Mouse (Mus musculus) embryonic facial prominence, embryonic 13.5 days (tissue): ENCODE results near the gene Dse. TPM values are rescaled to one million over a fixed set of nuclear protein-coding genes. Genes with fewer than 3 reads are reported as not detected.
A peak's percentile ranks its signal among the peaks of the same experiment; 100 is the strongest.

ENCODE experiments used
- ATAC-seq: fragments of 200-750 bp; cut with Nextera tagmentation; 2 replicates; pipeline ENCODE4 v1.8.0; 2017; ENCODE audit warnings: low read depth; ENCODE audit not compliant: insufficient number of reproducible peaks, insufficient read depth, low FRiP score, low TSS enrichment
- H3K27ac ChIP-seq: fragments of 300-500 bp; sonication (generic); 2 replicates; pipeline ENCODE4 v1.5.1; 2015; ENCODE audit warnings: moderate library complexity, mild to moderate bottlenecking, inconsistent platforms
- H3K27me3 ChIP-seq: fragments of 300-500 bp; sonication (generic); 2 replicates; pipeline ENCODE4 v1.6.1; 2015; ENCODE audit warnings: mild to moderate bottlenecking, inconsistent platforms
- H3K36me3 ChIP-seq: fragments of 300-500 bp; sonication (generic); 2 replicates; pipeline ENCODE4 v1.6.1; 2015; ENCODE audit warnings: mild to moderate bottlenecking, inconsistent platforms
- H3K4me1 ChIP-seq: fragments of 300-500 bp; sonication (generic); 2 replicates; pipeline ENCODE4 v1.6.1; 2015; ENCODE audit warnings: inconsistent platforms
- H3K4me2 ChIP-seq: fragments of 300-500 bp; sonication (generic); 2 replicates; pipeline ENCODE4 v1.6.1; 2015; ENCODE audit warnings: moderate library complexity, mild to moderate bottlenecking, inconsistent platforms
- H3K4me3 ChIP-seq: fragments of 300-500 bp; sonication (generic); 2 replicates; pipeline ENCODE4 v1.5.1; 2015; ENCODE audit warnings: mild to moderate bottlenecking, inconsistent platforms
- H3K9ac ChIP-seq: fragments of 300-500 bp; sonication (generic); 2 replicates; pipeline ENCODE4 v1.6.1; 2015; ENCODE audit warnings: mild to moderate bottlenecking, inconsistent platforms
- H3K9me3 ChIP-seq: fragments of 300-500 bp; sonication (generic); 2 replicates; pipeline ENCODE4 v1.6.1; 2016; ENCODE audit warnings: inconsistent platforms
- WGBS: fragments of 180-500 bp; shearing (Covaris S2); methylation state at CpG from one replicate; pipeline ENCODE4 v1.1.7; 2015; ENCODE audit warnings: mixed read lengths; 5-methylcytosine and 5-hydroxymethylcytosine counted together
- polyA plus RNA-seq: library from polyadenylated mRNA; unstranded; fragments of >200 nt; fragmentation: Nextera tagmentation; extraction: Ambion mirVana; gene quantifications from 2 replicates; pipeline ENCODE4 v1.2.1, GENCODE M21; 2015

Gene Dse
- polyA plus RNA-seq, 1 experiment from 2014 or later, result 38.7 TPM

DNA sequence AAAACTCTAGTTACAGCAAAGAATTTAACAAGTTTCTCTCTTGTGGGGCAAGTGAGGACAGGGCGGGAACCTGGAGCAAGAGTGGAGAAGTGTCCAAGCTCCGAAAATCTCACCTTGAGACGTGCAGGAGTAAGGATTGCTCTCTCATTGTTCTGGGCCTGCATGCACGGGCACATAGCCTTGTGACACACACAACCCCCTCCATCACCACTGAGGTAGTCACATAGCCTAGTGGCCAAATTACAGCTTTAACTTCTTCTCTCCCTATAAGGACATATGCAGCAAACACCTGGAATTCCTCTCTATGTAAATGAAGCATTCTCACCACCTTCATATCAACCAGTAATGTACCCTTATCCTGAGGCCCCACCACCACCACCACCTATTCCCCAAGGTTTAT lies 22.0 kb upstream of the Dse start:
- Histone ChIP-seq H3K4me2 (no peak overlapping the region), H3K9me3 (no peaks in the 10 kb centered on the region), H3K27me3 (no peaks in the 10 kb centered on the region), H3K36me3 (no peaks in the 10 kb centered on the region), H3K9ac (no peak overlapping the region), H3K4me3 (no peak overlapping the region), H3K27ac (no peak overlapping the region), H3K4me1 (0 out of 2 replicates have a peak, but pooled peaks cover 5% of the 10 kb centered on the region)
- 70% methylated on average over 4 of the region's 4 CpGs for WGBS
- ATAC-seq, result no peak

DNA sequence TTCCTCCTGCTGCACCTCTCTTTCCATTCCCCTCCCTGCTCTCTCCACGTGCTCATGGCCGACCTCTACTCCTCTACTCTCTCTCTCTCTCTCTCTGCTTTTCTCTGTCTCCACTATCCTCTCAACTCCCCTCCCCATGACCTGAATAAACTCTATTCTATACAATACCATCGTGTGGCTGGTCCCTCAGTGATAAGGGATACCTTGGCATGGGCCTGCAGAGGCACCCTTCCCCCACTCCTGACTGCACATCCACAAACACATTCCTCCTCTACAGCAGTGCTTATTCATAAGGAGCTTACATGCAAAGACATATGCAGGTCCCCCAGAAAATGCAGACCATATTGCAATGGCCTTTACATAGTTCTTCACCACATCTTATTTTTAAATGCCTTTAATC lies 16.1 kb upstream of the Dse start:
- no peaks in the 10 kb centered on the region for H3K36me3 ChIP-seq
- H3K27ac ChIP-seq, result no peak overlapping the region
- H3K4me1 ChIP-seq, result 0 out of 2 replicates have a peak, but pooled peaks cover 3% of the 10 kb centered on the region
- no peak for ATAC-seq
- no peak overlapping the region for H3K4me3 ChIP-seq
- no peak overlapping the region for H3K9ac ChIP-seq
- H3K9me3 ChIP-seq, result no peaks in the 10 kb centered on the region
- H3K27me3 ChIP-seq, result no peaks in the 10 kb centered on the region
- 53% methylated on average over 3 of the region's 3 CpGs for WGBS
- no peak overlapping the region for H3K4me2 ChIP-seq

DNA sequence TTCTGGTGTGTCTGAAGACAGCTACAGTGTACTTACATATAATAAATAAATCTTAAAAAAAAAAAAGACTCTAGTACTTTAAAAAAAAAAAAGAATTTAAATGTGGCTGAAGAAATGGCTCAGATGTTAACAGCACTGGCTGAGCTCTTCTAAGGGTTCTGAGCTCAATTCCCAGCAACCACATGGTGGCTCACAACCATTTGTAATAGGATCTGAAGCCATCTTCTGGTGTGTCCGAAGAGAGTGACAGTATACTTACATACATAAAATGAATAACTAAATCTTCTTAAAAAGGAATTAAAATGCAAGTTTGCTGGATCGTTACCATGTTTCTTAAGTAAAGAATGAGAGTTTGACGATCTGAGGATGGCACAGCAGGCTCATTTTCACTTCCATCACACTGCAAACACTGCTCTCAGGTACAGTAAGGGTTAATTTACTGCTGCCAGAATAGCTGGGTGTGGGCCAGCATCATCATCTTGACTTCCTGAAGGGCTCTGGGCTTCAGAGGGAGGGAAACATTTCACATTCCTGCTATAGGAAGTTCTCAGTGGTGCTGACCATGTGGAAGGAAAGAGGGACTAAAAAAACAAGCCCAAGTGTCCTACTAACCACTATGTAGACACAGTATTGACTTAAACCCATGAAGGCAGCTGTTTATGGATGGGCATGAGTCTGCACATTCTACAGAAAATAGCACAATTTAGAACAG lies 14.6 kb upstream of the Dse start:
- no peak overlapping the region for H3K27ac ChIP-seq
- H3K36me3 ChIP-seq, result no peaks in the 10 kb centered on the region
- no peak for ATAC-seq
- H3K4me2 ChIP-seq, result no peak overlapping the region
- H3K9ac ChIP-seq, result no peak overlapping the region
- 63% methylated on average over 3 of the region's 3 CpGs for WGBS
- 0 out of 2 replicates have a peak, but pooled peaks cover 3% of the 10 kb centered on the region for H3K4me1 ChIP-seq
- no peak overlapping the region for H3K4me3 ChIP-seq
- H3K9me3 ChIP-seq, result no peaks in the 10 kb centered on the region
- no peaks in the 10 kb centered on the region for H3K27me3 ChIP-seq

DNA sequence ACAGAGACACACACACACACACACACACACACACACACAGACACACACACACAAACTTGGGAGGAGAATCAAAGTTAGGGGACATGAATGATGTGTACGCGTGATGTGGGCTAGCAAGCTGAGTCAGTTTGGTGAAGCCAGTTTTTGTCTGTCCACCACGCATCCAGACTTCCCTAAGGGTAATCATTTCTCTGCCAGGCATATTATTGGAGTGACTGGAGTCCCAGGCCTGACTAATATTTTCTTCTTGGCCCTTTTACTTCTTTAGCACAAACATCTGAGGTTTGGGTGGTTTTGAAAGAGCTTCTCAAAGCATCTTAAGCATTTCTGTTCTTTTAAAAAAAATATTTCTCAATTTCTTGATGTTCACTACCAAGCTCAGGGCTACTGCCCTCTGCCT lies 10.7 kb upstream of the Dse start:
- Histone ChIP-seq H3K27me3 (no peaks in the 10 kb centered on the region), H3K9me3 (no peaks in the 10 kb centered on the region), H3K36me3 (no peaks in the 10 kb centered on the region), H3K9ac (no peak overlapping the region), H3K4me3 (no peak overlapping the region), H3K4me2 (no peak overlapping the region), H3K4me1 (0 out of 2 replicates have a peak, but pooled peaks cover 3% of the 10 kb centered on the region), H3K27ac (no peak overlapping the region)
- 83% methylated on average over 3 of the region's 3 CpGs for WGBS
- no peak for ATAC-seq

DNA sequence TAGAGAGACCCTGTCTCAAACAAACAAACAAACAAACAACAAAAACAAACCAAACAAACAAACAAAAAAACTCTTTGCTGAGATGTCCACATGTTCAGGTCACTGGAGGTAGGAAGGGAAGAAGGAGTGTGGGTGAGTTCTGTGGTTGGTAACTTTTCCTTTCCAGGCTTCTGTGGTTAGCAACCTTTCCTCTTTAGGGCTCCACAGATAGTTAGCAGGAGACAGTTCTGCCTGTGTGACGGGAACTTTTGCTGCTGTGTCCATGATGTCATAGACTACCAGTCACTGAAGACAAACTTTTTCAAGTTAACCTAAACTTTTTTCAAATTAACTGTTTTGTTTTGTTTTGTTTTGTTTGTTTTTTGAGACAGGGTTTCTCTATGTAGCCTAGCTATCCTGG lies 8.2 kb upstream of the Dse start:
- ATAC-seq, result no peak

DNA sequence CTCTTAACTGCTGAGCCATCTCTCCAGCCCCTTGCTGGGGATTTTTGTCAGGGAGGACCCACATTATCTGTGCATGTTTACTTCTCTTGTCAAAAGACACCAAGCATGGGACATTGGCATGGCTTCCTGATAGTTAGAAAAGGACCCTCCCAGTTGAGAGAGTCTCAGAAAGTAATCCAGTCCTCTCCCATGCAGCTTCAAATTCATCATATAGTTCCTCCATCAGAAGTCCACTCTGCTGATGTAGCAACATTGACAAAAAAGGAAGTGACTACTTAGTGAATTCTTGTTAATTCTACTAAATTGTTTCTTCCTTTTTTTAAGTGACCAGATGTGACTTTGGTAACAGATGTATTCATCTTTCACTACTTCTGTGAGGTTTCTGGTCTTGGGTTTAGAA lies 2.4 kb upstream of the Dse start:
- no peaks in the 10 kb centered on the region for H3K9me3 ChIP-seq
- no peaks in the 10 kb centered on the region for H3K36me3 ChIP-seq
- ATAC-seq, result no peak
- H3K4me1 ChIP-seq, result peaks cover 6% of the 10 kb centered on the region; the same call in 1 of the 2 replicates
- no peaks in the 10 kb centered on the region for H3K27me3 ChIP-seq
- no peak overlapping the region for H3K9ac ChIP-seq
- no peak overlapping the region for H3K4me2 ChIP-seq
- H3K27ac ChIP-seq, result no peak overlapping the region
- no peak overlapping the region for H3K4me3 ChIP-seq

More for the DNA sequence above, 8.2 kb upstream of the Dse start:
- 82% methylated on average over 1 of the region's 1 CpGs for WGBS
- Histone ChIP-seq H3K4me3 (no peak overlapping the region), H3K9ac (no peak overlapping the region), H3K27ac (no peak overlapping the region), H3K4me1 (no peaks in the 10 kb centered on the region), H3K4me2 (no peak overlapping the region), H3K27me3 (no peaks in the 10 kb centered on the region), H3K9me3 (no peaks in the 10 kb centered on the region), H3K36me3 (no peaks in the 10 kb centered on the region)

DNA sequence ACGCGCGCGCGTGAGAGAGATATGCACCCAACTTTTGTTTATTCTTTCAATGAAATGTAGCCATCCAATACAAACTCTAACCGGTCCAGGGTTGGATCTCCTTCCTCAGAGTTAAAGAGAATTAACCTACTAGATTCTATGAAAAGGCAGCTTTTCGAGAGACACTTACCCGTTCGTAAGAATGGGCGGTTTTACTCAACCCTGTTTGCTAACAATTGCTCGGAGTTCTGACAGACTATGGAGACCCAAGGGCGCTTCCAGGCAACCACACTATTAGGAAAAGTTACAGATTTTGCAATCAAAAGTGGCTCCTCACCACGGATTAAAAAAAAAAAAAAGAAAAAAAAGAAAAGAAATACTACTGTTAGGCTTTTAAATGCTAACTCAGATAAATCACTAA lies 516 bp upstream of the Dse start:
- Histone ChIP-seq H3K4me3 (peak overlapping the region; percentile 86), H3K9ac (peak overlapping the region; percentile 90)
- 5% methylated on average over 13 of the region's 13 CpGs for WGBS

DNA sequence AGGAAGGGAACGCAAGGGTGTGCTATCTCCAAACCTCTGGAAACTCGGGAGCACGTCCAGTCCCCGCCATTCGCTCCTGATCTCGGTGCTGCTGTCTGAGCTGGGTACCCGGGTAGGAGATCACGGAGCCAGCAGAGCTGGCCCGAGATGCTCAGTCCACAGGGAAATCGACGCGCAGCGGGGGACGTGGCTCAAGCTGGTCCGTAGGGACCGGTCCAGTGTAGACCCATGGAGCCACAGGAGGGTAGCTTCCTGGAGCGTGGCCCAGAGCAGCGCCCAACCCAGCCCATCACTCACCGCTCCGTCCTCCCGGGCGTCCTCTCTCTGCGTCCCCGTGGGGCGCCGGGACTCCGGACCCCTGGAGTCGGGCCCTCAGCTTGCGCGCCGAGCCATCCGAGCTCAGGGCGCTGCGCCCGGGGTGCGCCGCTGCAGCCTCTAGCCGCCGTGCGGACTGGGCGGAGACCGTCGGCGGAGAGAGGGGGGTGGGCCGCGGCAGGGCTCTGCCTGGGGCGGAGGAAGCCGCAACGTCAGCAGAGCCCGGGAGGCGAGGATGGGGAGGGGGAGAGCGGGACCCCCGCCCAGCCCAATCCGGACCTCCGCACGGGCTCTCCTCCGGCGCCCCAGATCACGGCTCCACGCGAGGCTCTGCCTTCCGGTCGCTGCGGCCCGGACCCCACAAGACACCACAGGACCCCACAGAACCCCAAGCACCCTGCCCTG lies 572 bp downstream of the Dse start:
- ATAC-seq, result peak; percentile 91
- 1% methylated on average over 51 of the region's 65 CpGs for WGBS
- no peaks in the 10 kb centered on the region for H3K27me3 ChIP-seq
- H3K27ac ChIP-seq, result peak overlapping the region; percentile 99
- H3K36me3 ChIP-seq, result no peaks in the 10 kb centered on the region
- peak overlapping the region; percentile 90 for H3K9ac ChIP-seq
- H3K4me1 ChIP-seq, result peaks cover 12% of the 10 kb centered on the region
- peak overlapping the region; percentile 69 for H3K4me2 ChIP-seq
- H3K9me3 ChIP-seq, result no peaks in the 10 kb centered on the region
- H3K4me3 ChIP-seq, result peak overlapping the region; percentile 86

More for the DNA sequence above, 516 bp upstream of the Dse start:
- Histone ChIP-seq H3K9me3 (no peaks in the 10 kb centered on the region), H3K4me1 (peaks cover 12% of the 10 kb centered on the region), H3K27ac (peak overlapping the region; percentile 99), H3K4me2 (peak overlapping the region; percentile 69), H3K27me3 (no peaks in the 10 kb centered on the region), H3K36me3 (no peaks in the 10 kb centered on the region)
- ATAC-seq, result no peak

DNA sequence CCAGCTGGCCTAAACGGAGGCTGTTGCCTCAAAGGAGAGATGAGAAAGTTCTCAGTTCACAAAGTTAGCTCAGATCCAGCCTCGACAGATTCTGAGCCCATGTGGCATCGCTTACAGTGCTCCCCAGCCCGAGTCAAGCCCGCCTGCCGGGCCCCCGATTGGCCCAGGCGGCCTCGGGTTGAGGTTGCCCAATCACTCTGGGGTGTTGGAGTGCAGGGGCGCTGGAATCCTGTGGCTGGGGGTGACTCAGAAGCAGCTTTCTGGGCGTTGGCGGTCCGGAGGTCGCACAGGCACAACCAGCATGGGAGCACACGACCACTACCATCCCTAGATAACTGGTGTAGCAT lies 1.1 kb downstream of the Dse start:
- no peaks in the 10 kb centered on the region for H3K36me3 ChIP-seq
- 1% methylated on average over 15 of the region's 15 CpGs for WGBS
- H3K9ac ChIP-seq, result peak overlapping the region; percentile 90
- peak overlapping the region; percentile 69 for H3K4me2 ChIP-seq
- H3K27ac ChIP-seq, result peak overlapping the region; percentile 99
- no peaks in the 10 kb centered on the region for H3K9me3 ChIP-seq
- ATAC-seq, result no peak; the same call in 1 of the 2 replicates
- peak overlapping the region; percentile 86 for H3K4me3 ChIP-seq
- peaks cover 12% of the 10 kb centered on the region for H3K4me1 ChIP-seq
- H3K27me3 ChIP-seq, result no peaks in the 10 kb centered on the region

DNA sequence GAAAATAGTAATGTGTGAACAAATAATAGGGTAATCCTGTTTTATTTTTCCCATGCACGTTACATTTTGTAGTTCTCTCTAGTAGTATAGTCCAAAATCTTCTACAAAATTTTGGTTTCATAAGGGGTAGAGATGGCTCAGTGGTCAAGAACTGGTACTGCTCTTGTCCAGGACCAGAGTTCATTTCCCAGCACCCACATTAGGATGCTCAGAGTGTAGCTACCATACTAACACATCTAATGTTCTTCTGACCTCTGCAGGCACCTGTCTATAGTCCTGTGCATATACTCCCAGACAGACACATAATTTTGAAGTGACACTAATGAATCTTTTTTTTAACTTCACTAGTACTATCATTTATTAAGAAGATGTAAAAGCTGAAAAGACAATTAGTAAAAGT lies 1.7 kb downstream of the Dse start:
- H3K27ac ChIP-seq, result no peak overlapping the region
- no peaks in the 10 kb centered on the region for H3K9me3 ChIP-seq
- ATAC-seq, result no peak
- WGBS, result 92% methylated on average over 1 of the region's 1 CpGs
- no peaks in the 10 kb centered on the region for H3K36me3 ChIP-seq
- H3K4me3 ChIP-seq, result peak overlapping the region; percentile 86; the same call in 1 of the 2 replicates
- no peak overlapping the region for H3K9ac ChIP-seq
- H3K4me2 ChIP-seq, result peak overlapping the region; percentile 69
- peaks cover 12% of the 10 kb centered on the region for H3K4me1 ChIP-seq
- H3K27me3 ChIP-seq, result no peaks in the 10 kb centered on the region

DNA sequence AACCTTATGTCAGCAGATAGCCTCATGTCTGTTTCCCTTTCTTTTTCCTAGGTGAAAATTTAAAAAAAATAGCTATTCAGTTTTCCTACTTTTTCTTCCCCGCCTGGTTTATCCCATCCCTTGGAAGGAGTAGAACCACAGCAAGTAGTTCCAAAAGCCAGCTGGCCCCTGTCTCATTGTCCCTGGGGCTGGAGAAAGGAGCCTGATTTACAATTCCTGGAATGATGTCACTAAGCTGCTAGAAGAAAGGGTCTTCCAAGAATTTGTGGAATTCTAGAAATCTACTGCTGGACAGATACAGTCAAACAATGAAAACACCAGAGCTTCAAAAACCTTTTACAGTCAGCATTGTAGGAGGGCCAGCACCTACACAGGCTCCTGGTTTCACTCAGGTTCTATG lies 6.8 kb downstream of the Dse start:
- WGBS, result 97% methylated on average over 1 of the region's 1 CpGs
- ATAC-seq, result no peak
- Histone ChIP-seq H3K9ac (no peak overlapping the region), H3K36me3 (no peaks in the 10 kb centered on the region), H3K27ac (no peak overlapping the region), H3K27me3 (no peaks in the 10 kb centered on the region), H3K4me3 (no peak overlapping the region), H3K4me2 (no peak overlapping the region), H3K9me3 (no peaks in the 10 kb centered on the region), H3K4me1 (peaks cover 20% of the 10 kb centered on the region)

DNA sequence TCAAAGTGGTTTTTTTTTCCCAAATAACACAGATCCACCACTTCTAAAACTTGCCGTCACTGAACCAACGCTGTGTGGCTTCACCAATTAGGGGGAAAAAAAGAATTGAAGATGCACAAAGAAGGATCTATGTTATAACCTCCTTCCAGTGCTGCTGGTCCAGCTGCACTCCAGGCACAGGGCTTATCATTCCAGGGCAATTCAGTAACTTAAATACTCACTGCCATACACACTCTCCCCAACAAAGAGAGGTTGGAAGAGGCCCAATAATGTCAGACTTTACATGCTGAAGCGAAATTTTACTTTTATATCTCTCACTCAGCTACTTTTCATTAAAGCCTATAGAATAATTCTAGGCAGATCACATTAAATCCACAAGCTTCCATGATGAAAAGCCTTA lies 8.9 kb downstream of the Dse start:
- WGBS, result 59% methylated on average over 3 of the region's 3 CpGs
- no peak for ATAC-seq
- H3K9ac ChIP-seq, result no peak overlapping the region
- H3K27ac ChIP-seq, result no peak overlapping the region
- H3K4me2 ChIP-seq, result no peak overlapping the region
- H3K27me3 ChIP-seq, result no peaks in the 10 kb centered on the region
- H3K9me3 ChIP-seq, result no peaks in the 10 kb centered on the region
- no peak overlapping the region for H3K4me3 ChIP-seq
- no peaks in the 10 kb centered on the region for H3K36me3 ChIP-seq
- H3K4me1 ChIP-seq, result peaks cover 19% of the 10 kb centered on the region
